Mouse (Mus musculus): ENCODE results near the gene Ltbp1. TPM values are rescaled to one million over a fixed set of nuclear protein-coding genes. Genes with fewer than 3 reads are reported as not detected.

The Ltbp1 gene
- total and polyA plus RNA-seq, 3 experiments: 2.3 to 6.4 (median 2.5) TPM

DNA sequence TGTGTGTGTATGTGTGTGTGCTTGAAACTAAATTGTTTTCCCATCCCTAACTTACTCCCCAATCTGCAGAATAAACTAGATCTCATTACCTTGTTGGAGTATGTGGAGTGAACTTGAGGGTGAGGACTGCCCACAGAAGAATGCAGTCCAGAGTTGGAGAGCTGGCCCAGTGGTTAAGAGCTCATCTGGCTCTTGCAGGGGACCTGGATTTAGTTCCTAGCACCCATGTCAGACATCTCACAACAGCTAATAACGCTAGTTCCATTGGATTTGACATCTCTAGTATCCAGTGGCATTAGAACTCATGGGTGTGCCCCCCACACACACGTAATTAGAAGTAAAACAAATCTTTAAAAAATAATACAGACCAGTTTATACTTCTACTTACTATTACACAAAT is 428.8 kb downstream of the Ltbp1 start:
- Histone ChIP-seq H3K36me3 (replicated peaks in 1 of 2; ENCODE audit: control insufficient read depth in 1 of 2, insufficient read depth in 1 of 2, low read length in 1 of 2) (no peaks in the 10 kb centered on the region), H3K4me2 (ENCODE audit: insufficient read depth, low read depth, poor library complexity, severe bottlenecking) (no peak overlapping the region), H3K27me3 (replicated peaks) (no peaks in the 10 kb centered on the region), H3K9ac (ENCODE audit: insufficient read depth, low read depth) (no peak overlapping the region), H3K4me3 (replicated peaks in 1 of 3; ENCODE audit: low read depth in 2 of 3, low read length in 2 of 3, poor library complexity in 1 of 3) (no peak overlapping the region), H3K4me1 (ENCODE audit: control insufficient read depth in 1 of 2, insufficient read depth in 2 of 2) (peaks cover 14 to 36% of the 10 kb centered on the region in 2 experiments), H3K79me2 (replicated peaks; ENCODE audit: control insufficient read depth, extremely low read depth, insufficient read depth, poor library complexity, severe bottlenecking) (no peaks in the 10 kb centered on the region; the same call in 1 of the 2 replicates), H3K9me3 (replicated peaks; ENCODE audit: low read length) (no peaks in the 10 kb centered on the region), H3K27ac (ENCODE audit: insufficient read depth, low read depth) (no peak overlapping the region)
- dilution Hi-C loops (cut with MboI; ENCODE audit: extremely low pct_ligation_motif_present, extremely low pct_unique_long_range_greater_than_20kb, low sequenced_read_pairs): no loop called here
- in situ Hi-C loops (cut with MboI; ENCODE audit: low pct_ligation_motif_present, low pct_unique_long_range_greater_than_20kb, low sequenced_read_pairs): no loop called here
- TF ChIP-seq TCF12 (IDR thresholded peaks at IDR 0.05; ENCODE audit: low read depth, low read length) (no peak), CHD2 (IDR thresholded peaks at IDR 0.05; ENCODE audit: low read length) (no peak), UBTF (IDR thresholded peaks at IDR 0.05; ENCODE audit: low read depth, low read length) (no peak), HCFC1 (IDR thresholded peaks at IDR 0.05; ENCODE audit: low read depth, low read length) (no peak), SIN3A (IDR thresholded peaks at IDR 0.05; ENCODE audit: low read length) (no peak), ELF1 (IDR thresholded peaks at IDR 0.05; ENCODE audit: low read depth, low read length) (no peak), RCOR1 (conservative IDR thresholded peaks at IDR 0.05; ENCODE audit: low read depth, low read length) (no peak), CHD1 (IDR thresholded peaks at IDR 0.05; ENCODE audit: low read depth, low read length) (no peak), MEF2A (IDR thresholded peaks at IDR 0.05; ENCODE audit: borderline replicate concordance, low read depth, low read length) (no peak), E2F4 (IDR thresholded peaks at IDR 0.05; ENCODE audit: insufficient replicate concordance, low read depth, low read length) (no peak), KAT2A (IDR thresholded peaks at IDR 0.05; ENCODE audit: insufficient replicate concordance, low read length) (no peak), NELFE (IDR thresholded peaks at IDR 0.05; ENCODE audit: low read depth, low read length) (no peak), MXI1 (IDR thresholded peaks at IDR 0.05; ENCODE audit: low read depth, low read length) (no peak), USF2 (conservative IDR thresholded peaks at IDR 0.05; ENCODE audit: low read depth, low read length) (no peak), EP300 (IDR thresholded peaks at IDR 0.05; ENCODE audit: low read length) (no peak), USF1 (IDR thresholded peaks at IDR 0.05; ENCODE audit: low read depth, low read length) (no peak), MYC (IDR thresholded peaks at IDR 0.05; ENCODE audit: low read depth, low read length) (no peak), POLR2AphosphoS2 (IDR thresholded peaks at IDR 0.05; ENCODE audit: low read depth, low read length) (no peak)
- no peak for DNase-seq (ENCODE audit: extremely low read depth)

DNA sequence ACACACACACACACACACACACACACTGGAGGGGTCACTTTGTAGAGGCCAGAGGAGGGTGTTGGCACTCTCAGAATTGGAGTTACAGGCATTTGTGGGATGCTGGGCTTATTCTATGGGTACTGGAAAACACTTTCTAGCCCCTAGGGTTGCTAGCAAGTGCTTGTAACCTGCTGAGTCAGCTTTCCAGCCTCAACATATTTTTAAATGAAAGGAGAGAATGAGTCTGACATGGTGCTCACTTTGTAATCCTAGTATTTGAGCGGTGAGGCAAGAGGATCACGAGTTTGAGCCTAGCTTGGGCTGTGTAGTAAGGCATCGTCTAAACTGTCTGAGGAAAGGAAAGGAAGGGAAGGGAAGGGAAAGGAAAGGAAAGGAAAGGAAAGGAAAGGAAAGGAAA is 429.5 kb downstream of the Ltbp1 start:
- TF ChIP-seq MAFK (IDR thresholded peaks at IDR 0.05; ENCODE audit: insufficient replicate concordance, low read length) (peak; percentile 95), MAX (IDR thresholded peaks at IDR 0.05; ENCODE audit: low read length) (no peak)
- H3K9me3 ChIP-seq (replicated peaks; ENCODE audit: low read length): peaks cover 1% of the 10 kb centered on the region
- H3K4me2 ChIP-seq (ENCODE audit: insufficient read depth, low read depth, poor library complexity, severe bottlenecking): no peak overlapping the region
- no peak for DNase-seq (ENCODE audit: extremely low read depth)
- peaks cover 1% of the 10 kb centered on the region; the same call in 1 of the 2 replicates for H3K79me2 ChIP-seq (replicated peaks; ENCODE audit: control insufficient read depth, extremely low read depth, insufficient read depth, poor library complexity, severe bottlenecking)
- dilution Hi-C loops (cut with MboI; ENCODE audit: extremely low pct_ligation_motif_present, extremely low pct_unique_long_range_greater_than_20kb, low sequenced_read_pairs) (no loop called here), in situ Hi-C loops (cut with MboI; ENCODE audit: low pct_ligation_motif_present, low pct_unique_long_range_greater_than_20kb, low sequenced_read_pairs) (no loop called here)
- H3K4me3 ChIP-seq (replicated peaks in 1 of 3; ENCODE audit: low read depth in 2 of 3, low read length in 2 of 3, poor library complexity in 1 of 3): no peak overlapping the region
- no peak overlapping the region for H3K27ac ChIP-seq (ENCODE audit: insufficient read depth, low read depth)
- H3K36me3 ChIP-seq (replicated peaks in 1 of 2; ENCODE audit: control insufficient read depth in 1 of 2, insufficient read depth in 1 of 2, low read length in 1 of 2): no peaks in the 10 kb centered on the region
- H3K27me3 ChIP-seq (replicated peaks): no peaks in the 10 kb centered on the region
- peaks cover 16 to 37% of the 10 kb centered on the region in 2 experiments for H3K4me1 ChIP-seq (ENCODE audit: control insufficient read depth in 1 of 2, insufficient read depth in 2 of 2)
- no peak overlapping the region for H3K9ac ChIP-seq (ENCODE audit: insufficient read depth, low read depth)

All from CH12.LX (cell line).